Mouse (Mus musculus) cerebellum, adult 2 months (tissue): ENCODE data around the gene Gpr88.

Source experiments
- CTCF ChIP-seq: fragments of 200-500 bp; IDR thresholded peaks from 2 replicates; pipeline ENCODE4 v1.5.1; 2011; ENCODE audit warnings: low read depth, mild to moderate bottlenecking, control low read depth, low read length, moderate library complexity, borderline replicate concordance; ENCODE audit not compliant: insufficient read depth
- POLR2A ChIP-seq: fragments of 200-500 bp; IDR thresholded peaks from 2 replicates; pipeline ENCODE4 v1.6.1; 2011; ENCODE audit warnings: low read length, control low read depth, borderline replicate concordance; ENCODE audit not compliant: insufficient read depth

DNA sequence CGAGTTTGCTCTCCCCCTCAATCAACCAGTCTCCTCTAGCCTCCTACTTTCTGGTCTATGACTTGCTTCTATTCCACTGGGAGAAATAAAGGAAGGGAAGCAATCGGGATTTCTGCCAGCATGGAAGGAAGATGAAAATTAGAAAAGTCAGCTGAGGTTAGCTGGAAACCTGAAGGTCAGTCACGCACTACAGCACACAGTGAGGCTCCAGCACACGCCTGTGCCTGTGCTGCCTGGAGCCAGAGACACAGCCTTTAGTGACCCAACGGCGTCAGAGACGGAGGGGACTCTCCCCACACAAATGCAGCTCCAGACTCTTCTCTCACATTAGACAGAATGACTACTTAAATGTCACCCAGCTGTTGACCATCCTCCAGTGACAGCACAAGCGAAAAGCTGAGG is 42.6 kb downstream of the Gpr88 start:
- TF ChIP-seq POLR2A (no peak), CTCF (no peak)
